Mouse (Mus musculus): Measurements from ENCODE around the gene Ssh2.
A peak's percentile ranks its signal among the peaks of the same experiment; 100 is the strongest.

DNA sequence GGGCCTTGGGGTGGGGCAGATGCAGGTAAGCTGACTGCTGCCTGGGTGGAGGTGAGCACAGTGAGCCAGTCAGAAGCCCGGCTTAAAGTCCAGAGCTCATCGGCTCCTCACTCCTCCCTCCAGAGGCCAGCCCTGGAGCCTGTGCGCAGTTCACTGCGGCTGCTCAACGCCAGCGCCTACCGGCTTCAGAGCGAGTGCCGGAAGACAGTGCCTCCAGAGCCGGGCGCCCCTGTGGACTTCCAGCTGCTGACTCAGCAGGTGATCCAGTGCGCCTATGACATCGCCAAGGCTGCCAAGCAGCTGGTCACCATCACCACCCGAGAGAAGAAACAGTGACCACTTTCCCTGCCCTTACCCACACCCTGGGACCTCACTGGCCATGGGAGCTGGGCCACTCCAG lies 290.2 kb downstream of the Ssh2 start:
- TF ChIP-seq ZC3H11A (IDR thresholded peaks at IDR 0.05; ENCODE audit: borderline replicate concordance, low read depth, low read length) (no peak), MAFK (IDR thresholded peaks at IDR 0.05; ENCODE audit: insufficient read depth, low read depth, low read length) (peak; percentile 63; the same call in 1 of the 2 replicates), HCFC1 (IDR thresholded peaks at IDR 0.05; ENCODE audit: borderline replicate concordance, insufficient read depth, low read length) (no peak), ZNF384 (IDR thresholded peaks at IDR 0.05; ENCODE audit: low read depth, low read length) (no peak)

Data from ES-E14 (cell line).